Mouse (Mus musculus): ENCODE data around the gene Gstp2. TPM values are rescaled to one million over a fixed set of nuclear protein-coding genes. Genes with fewer than 3 reads are reported as not detected.

Gstp2 gene
- polyA plus RNA-seq, 1 experiment: 32.1 TPM

GRCm38 (mm10) chr19:4027576-4027975 lies 18.2 kb downstream of the Gstp2 start:
- H3K27ac ChIP-seq (ENCODE audit: insufficient read depth, low read length): no peak overlapping the region
- no peak overlapping the region for H3K9ac ChIP-seq (ENCODE audit: low read depth, poor library complexity, severe bottlenecking)
- H3K36me3 ChIP-seq (ENCODE audit: control insufficient read depth, insufficient read depth, low read length, poor library complexity, severe bottlenecking): no peaks in the 10 kb centered on the region
- H3K9me3 ChIP-seq (replicated peaks; ENCODE audit: control insufficient read depth, insufficient read depth, low read length, poor library complexity, severe bottlenecking): peaks cover 4% of the 10 kb centered on the region; the same call in 1 of the 2 replicates
- H3K27me3 ChIP-seq (ENCODE audit: control insufficient read depth, insufficient read depth, low read length, poor library complexity, severe bottlenecking): no peaks in the 10 kb centered on the region
- TF ChIP-seq CTCF (IDR thresholded peaks at IDR 0.05; ENCODE audit: low read depth, low read length) (no peak), EP300 (IDR thresholded peaks at IDR 0.05; ENCODE audit: insufficient read depth, low read depth, low read length) (no peak), POLR2A (IDR thresholded peaks at IDR 0.05; ENCODE audit: insufficient read depth, low read length) (no peak)
- H3K4me1 ChIP-seq (ENCODE audit: control insufficient read depth, insufficient read depth, low read length): no peaks in the 10 kb centered on the region
- H3K4me3 ChIP-seq (ENCODE audit: low read depth, low read length): no peak overlapping the region

DNA sequence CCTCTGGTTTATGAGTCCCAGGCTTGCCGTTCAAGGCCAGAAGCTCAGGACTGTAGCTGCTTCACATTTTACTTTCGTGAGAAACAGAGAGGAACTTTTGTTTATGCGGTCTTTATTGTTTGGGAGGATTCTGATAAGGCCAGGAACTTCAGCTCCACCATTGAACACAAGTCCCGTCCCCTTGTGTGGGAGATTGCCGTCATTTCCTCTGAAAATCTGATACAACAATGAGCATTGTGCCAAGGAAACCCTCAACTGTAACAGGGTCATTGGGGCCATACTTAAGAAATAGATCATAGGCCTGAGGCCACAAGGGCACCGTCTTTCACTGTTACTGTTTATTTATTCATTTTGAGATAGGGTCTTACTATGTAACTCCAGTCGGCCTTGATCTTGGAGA lies 22.6 kb downstream of the Gstp2 start:
- H3K4me3 ChIP-seq (ENCODE audit: low read depth, low read length): no peak overlapping the region

GRCm38 (mm10) chr19:4018743-4019583 lies 26.9 kb downstream of the Gstp2 start:
- H3K4me3 ChIP-seq (ENCODE audit: low read depth, low read length): no peak overlapping the region
- no peaks in the 10 kb centered on the region for H3K9me3 ChIP-seq (replicated peaks; ENCODE audit: control insufficient read depth, insufficient read depth, low read length, poor library complexity, severe bottlenecking)
- H3K27me3 ChIP-seq (ENCODE audit: control insufficient read depth, insufficient read depth, low read length, poor library complexity, severe bottlenecking): no peaks in the 10 kb centered on the region
- H3K27ac ChIP-seq (ENCODE audit: insufficient read depth, low read length): no peak overlapping the region
- H3K9ac ChIP-seq (ENCODE audit: low read depth, poor library complexity, severe bottlenecking): no peak overlapping the region
- H3K4me1 ChIP-seq (ENCODE audit: control insufficient read depth, insufficient read depth, low read length): no peaks in the 10 kb centered on the region
- no peaks in the 10 kb centered on the region for H3K36me3 ChIP-seq (ENCODE audit: control insufficient read depth, insufficient read depth, low read length, poor library complexity, severe bottlenecking)
- TF ChIP-seq POLR2A (IDR thresholded peaks at IDR 0.05; ENCODE audit: insufficient read depth, low read length) (no peak), CTCF (IDR thresholded peaks at IDR 0.05; ENCODE audit: low read depth, low read length) (peak; percentile 73), EP300 (IDR thresholded peaks at IDR 0.05; ENCODE audit: insufficient read depth, low read depth, low read length) (no peak)

More for the DNA sequence above, 22.6 kb downstream of the Gstp2 start:
- no peak for TF ChIP-seq CTCF (IDR thresholded peaks at IDR 0.05; ENCODE audit: low read depth, low read length)
- Histone ChIP-seq H3K4me1 (ENCODE audit: control insufficient read depth, insufficient read depth, low read length) (no peaks in the 10 kb centered on the region), H3K27me3 (ENCODE audit: control insufficient read depth, insufficient read depth, low read length, poor library complexity, severe bottlenecking) (no peaks in the 10 kb centered on the region), H3K27ac (ENCODE audit: insufficient read depth, low read length) (no peak overlapping the region), H3K9me3 (replicated peaks; ENCODE audit: control insufficient read depth, insufficient read depth, low read length, poor library complexity, severe bottlenecking) (peaks cover 4% of the 10 kb centered on the region; the same call in 1 of the 2 replicates), H3K9ac (ENCODE audit: low read depth, poor library complexity, severe bottlenecking) (no peak overlapping the region), H3K36me3 (ENCODE audit: control insufficient read depth, insufficient read depth, low read length, poor library complexity, severe bottlenecking) (no peaks in the 10 kb centered on the region)

GRCm38 (mm10) chr19:4017921-4018587 lies 27.8 kb downstream of the Gstp2 start:
- no peaks in the 10 kb centered on the region for H3K36me3 ChIP-seq (ENCODE audit: control insufficient read depth, insufficient read depth, low read length, poor library complexity, severe bottlenecking)
- H3K9me3 ChIP-seq (replicated peaks; ENCODE audit: control insufficient read depth, insufficient read depth, low read length, poor library complexity, severe bottlenecking): no peaks in the 10 kb centered on the region
- TF ChIP-seq CTCF (IDR thresholded peaks at IDR 0.05; ENCODE audit: low read depth, low read length) (no peak), EP300 (IDR thresholded peaks at IDR 0.05; ENCODE audit: insufficient read depth, low read depth, low read length) (no peak), POLR2A (IDR thresholded peaks at IDR 0.05; ENCODE audit: insufficient read depth, low read length) (no peak)
- H3K9ac ChIP-seq (ENCODE audit: low read depth, poor library complexity, severe bottlenecking): no peak overlapping the region
- H3K27ac ChIP-seq (ENCODE audit: insufficient read depth, low read length): no peak overlapping the region
- H3K27me3 ChIP-seq (ENCODE audit: control insufficient read depth, insufficient read depth, low read length, poor library complexity, severe bottlenecking): no peaks in the 10 kb centered on the region
- H3K4me1 ChIP-seq (ENCODE audit: control insufficient read depth, insufficient read depth, low read length): no peaks in the 10 kb centered on the region
- H3K4me3 ChIP-seq (ENCODE audit: low read depth, low read length): no peak overlapping the region

DNA sequence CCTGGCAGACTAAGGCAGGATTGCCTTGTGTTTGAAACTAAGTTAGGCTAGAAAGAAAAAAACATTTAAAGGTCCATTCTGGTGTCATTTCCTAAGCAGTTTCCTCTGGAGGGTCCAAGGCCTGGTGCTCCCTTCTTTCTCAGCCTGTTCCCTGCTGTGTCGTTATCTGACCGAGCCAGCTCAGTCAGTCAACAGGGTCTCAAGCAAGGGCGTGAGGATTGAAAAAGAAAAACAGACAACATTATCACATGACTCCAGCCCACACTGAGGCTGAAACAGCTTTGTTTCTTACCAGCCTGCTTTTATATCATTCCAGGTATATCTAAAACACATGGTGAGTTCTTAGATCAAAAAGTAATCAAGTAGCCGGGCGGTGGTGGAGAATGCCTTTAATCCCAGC lies 30.2 kb downstream of the Gstp2 start:
- Histone ChIP-seq H3K4me3 (ENCODE audit: low read depth, low read length) (no peak overlapping the region), H3K4me1 (ENCODE audit: control insufficient read depth, insufficient read depth, low read length) (no peaks in the 10 kb centered on the region), H3K9me3 (replicated peaks; ENCODE audit: control insufficient read depth, insufficient read depth, low read length, poor library complexity, severe bottlenecking) (no peaks in the 10 kb centered on the region), H3K9ac (ENCODE audit: low read depth, poor library complexity, severe bottlenecking) (no peak overlapping the region), H3K27me3 (ENCODE audit: control insufficient read depth, insufficient read depth, low read length, poor library complexity, severe bottlenecking) (no peaks in the 10 kb centered on the region), H3K36me3 (ENCODE audit: control insufficient read depth, insufficient read depth, low read length, poor library complexity, severe bottlenecking) (no peaks in the 10 kb centered on the region), H3K27ac (ENCODE audit: insufficient read depth, low read length) (no peak overlapping the region)
- TF ChIP-seq EP300 (IDR thresholded peaks at IDR 0.05; ENCODE audit: insufficient read depth, low read depth, low read length) (no peak), POLR2A (IDR thresholded peaks at IDR 0.05; ENCODE audit: insufficient read depth, low read length) (no peak), CTCF (IDR thresholded peaks at IDR 0.05; ENCODE audit: low read depth, low read length) (no peak)

GRCm38 (mm10) chr19:4014802-4015201 lies 31.0 kb downstream of the Gstp2 start:
- no peaks in the 10 kb centered on the region for H3K4me1 ChIP-seq (ENCODE audit: control insufficient read depth, insufficient read depth, low read length)
- H3K27me3 ChIP-seq (ENCODE audit: control insufficient read depth, insufficient read depth, low read length, poor library complexity, severe bottlenecking): no peaks in the 10 kb centered on the region
- H3K36me3 ChIP-seq (ENCODE audit: control insufficient read depth, insufficient read depth, low read length, poor library complexity, severe bottlenecking): peaks cover 3% of the 10 kb centered on the region; the same call in 1 of the 2 replicates
- no peak overlapping the region for H3K4me3 ChIP-seq (ENCODE audit: low read depth, low read length)
- TF ChIP-seq EP300 (IDR thresholded peaks at IDR 0.05; ENCODE audit: insufficient read depth, low read depth, low read length) (no peak), POLR2A (IDR thresholded peaks at IDR 0.05; ENCODE audit: insufficient read depth, low read length) (no peak), CTCF (IDR thresholded peaks at IDR 0.05; ENCODE audit: low read depth, low read length) (no peak)
- H3K27ac ChIP-seq (ENCODE audit: insufficient read depth, low read length): no peak overlapping the region
- no peaks in the 10 kb centered on the region for H3K9me3 ChIP-seq (replicated peaks; ENCODE audit: control insufficient read depth, insufficient read depth, low read length, poor library complexity, severe bottlenecking)
- no peak overlapping the region for H3K9ac ChIP-seq (ENCODE audit: low read depth, poor library complexity, severe bottlenecking)
